In genomic region chr9:42123713-42124576, GRCm38 (mm10) we compare ENCODE assay signal across 8 mouse cellular contexts. TPM values are rescaled to one million over a fixed set of nuclear protein-coding genes. Genes with fewer than 3 reads are reported as not detected.
DNase-seq lines count a peak whose midpoint lies in the region; ATAC-seq and TF ChIP-seq lines count a peak whose summit lies in the region.

Gene Sorl1 (minus strand): TSS chr9:42124297.

- H3K4me1 ChIP-seq in hindbrain, embryonic 14.5 days (replicated peaks; ENCODE audit: control insufficient read depth, insufficient read depth, low read length): peaks cover 29% of the 10 kb centered on the region

- intact Hi-C loops in gastrocnemius, adult 2 months (cut with DNase I): loop anchor here (5.0 kb wide), 3 partner anchors 37 to 127 kb away; no protein-coding TSS in a partner anchor

- no peaks in the 10 kb centered on the region for H3K27me3 ChIP-seq in hindbrain, embryonic 14.5 days (ENCODE audit: control insufficient read depth, insufficient read depth, low read length)

- DNase-seq in R1 (ENCODE audit: low read depth, low spot score): peak; percentile 78
- DNase-seq in cerebellum, postnatal 36 days: peak; percentile 79 to 82
- peak; percentile 88 for DNase-seq in gastrocnemius, adult 2 months
- DNase-seq in hindbrain, embryonic 14.5 days (ENCODE audit: low spot score): peak; percentile 67
- peak; percentile 75 to 78 for DNase-seq in layer of hippocampus, postnatal 36 days
- peak; percentile 77 for DNase-seq in lung, postnatal 36 days
- peak; percentile 36 for DNase-seq in retina, postnatal 7 days (ENCODE audit: low read depth, low spot score)
- DNase-seq in urinary bladder, postnatal 25 days (ENCODE audit: low spot score): peak; percentile 75

- H3K9ac ChIP-seq in hindbrain, embryonic 14.5 days: peak within 1 kb of the TSS; percentile 90

- H3K27ac ChIP-seq in gastrocnemius, adult 2 months: peak within 1 kb of the TSS; percentile 89
- peak within 1 kb of the TSS; percentile 75 for H3K27ac ChIP-seq in hindbrain, embryonic 14.5 days

- WGBS in hindbrain, embryonic 14.5 days: under 1% methylated on average over 51 of the region's 94 CpGs

- peak within 1 kb of the TSS; percentile 97 for H3K4me3 ChIP-seq in gastrocnemius, adult 2 months
- peak within 1 kb of the TSS; percentile 71 for H3K4me3 ChIP-seq in hindbrain, embryonic 14.5 days (replicated peaks; ENCODE audit: low read length)

- H3K36me3 ChIP-seq in hindbrain, embryonic 14.5 days (replicated peaks; ENCODE audit: control insufficient read depth, insufficient read depth): no peaks in the 10 kb centered on the region

- H3K4me2 ChIP-seq in hindbrain, embryonic 14.5 days (replicated peaks): peak within 1 kb of the TSS; percentile 91

- peak; percentile 68 for TF ChIP-seq CTCF in gastrocnemius, adult 2 months (IDR thresholded peaks at IDR 0.05)

- ATAC-seq in hindbrain, embryonic 14.5 days (ENCODE audit: low FRiP score): peak; percentile 83

- H3K9me3 ChIP-seq in hindbrain, embryonic 14.5 days (ENCODE audit: control insufficient read depth, low read length): no peaks in the 10 kb centered on the region

RNA-seq across cellular contexts. Expression of gene Sorl1, which starts in this region (rescaled TPM):
- 10 to 100 TPM; 38.7 to 43.4 TPM for total RNA-seq in gastrocnemius, adult 2 months (2021)
- 17.9 and 21.4 TPM in 2 replicates for polyA plus RNA-seq in hindbrain, embryonic 14.5 days (2014; fragmentation: Nextera tagmentation; extraction: Ambion mirVana)
- total RNA-seq in layer of hippocampus, postnatal 36 days (2021): 100 to 1,000 TPM; 192 to 196 TPM

Comparison
In these comparisons a context has a peak if more than half of its experiments do, and no peak if none do; other contexts are left out.
1. Peak in every context shown above with its lines: DNase-seq, ATAC-seq, H3K4me3 ChIP-seq and H3K27ac ChIP-seq.
2. RNA of gene Sorl1 (total RNA-seq): 192 to 196 TPM in layer of hippocampus, postnatal 36 days; 38.7 to 43.4 TPM in gastrocnemius, adult 2 months; every median in the first group is over 4 times any median in the second.
3. DNase-seq: peak in every context shown above with its lines; median percentile 88 in gastrocnemius, adult 2 months; 80 in cerebellum, postnatal 36 days; 78 in R1; 77 in lung, postnatal 36 days; 76 in layer of hippocampus, postnatal 36 days; 75 in urinary bladder, postnatal 25 days; 67 in hindbrain, embryonic 14.5 days; 36 in retina, postnatal 7 days.